Mouse (Mus musculus): ENCODE measurements around the gene H2-Ob. TPM values are rescaled to one million over a fixed set of nuclear protein-coding genes. Genes with fewer than 3 reads are reported as not detected.
"Not testable (repeated sequence)": the region's sequence is repeated elsewhere in the genome, so short reads cannot be mapped to it uniquely, and the experiment has no call there.

The H2-Ob gene
- polyA plus RNA-seq, 2 experiments: 0.17 to 0.20 TPM

DNA sequence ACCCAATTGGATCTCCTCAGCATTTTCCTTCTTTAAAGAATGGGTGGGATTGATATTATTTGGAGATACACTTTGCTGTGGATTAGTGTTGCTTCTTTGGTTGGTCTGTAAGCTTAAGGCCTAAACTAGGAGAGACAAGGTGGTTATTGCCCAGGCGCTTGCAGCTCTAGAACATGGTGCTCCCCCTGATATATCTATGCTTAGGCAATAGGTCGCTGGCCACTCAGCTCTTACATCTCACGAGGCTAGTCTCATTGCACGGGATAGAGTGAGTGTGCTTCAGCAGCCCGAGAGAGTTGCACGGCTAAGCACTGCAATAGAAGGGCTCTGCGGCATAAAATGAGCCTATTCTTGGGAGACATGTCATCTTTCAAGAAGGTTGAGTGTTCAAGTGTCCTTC is 6.7 kb upstream of the H2-Ob start:
- H3K4me1 ChIP-seq (replicated peaks; ENCODE audit: control insufficient read depth in 2 of 2, insufficient read depth in 2 of 2, low read length in 1 of 2); H3K9me3 ChIP-seq (ENCODE audit: control insufficient read depth, low read length); H3K9ac ChIP-seq (replicated peaks); ATAC-seq (ENCODE audit: insufficient read depth); H3K27ac ChIP-seq; H3K4me2 ChIP-seq (ENCODE audit: low read depth); H3K36me3 ChIP-seq (replicated peaks; ENCODE audit: control insufficient read depth, insufficient read depth, low read depth); DNase-seq (ENCODE audit: low read depth in 3 of 3, low spot score in 3 of 3); H3K4me3 ChIP-seq (ENCODE audit: insufficient read depth in 1 of 2, low read depth in 2 of 2, low read length in 2 of 2); H3K27me3 ChIP-seq (ENCODE audit: control insufficient read depth, insufficient read depth, low read length): not testable (repeated sequence)
- WGBS (ENCODE audit: insufficient replicate concordance): 64% methylated on average over 6 of the region's 7 CpGs

DNA sequence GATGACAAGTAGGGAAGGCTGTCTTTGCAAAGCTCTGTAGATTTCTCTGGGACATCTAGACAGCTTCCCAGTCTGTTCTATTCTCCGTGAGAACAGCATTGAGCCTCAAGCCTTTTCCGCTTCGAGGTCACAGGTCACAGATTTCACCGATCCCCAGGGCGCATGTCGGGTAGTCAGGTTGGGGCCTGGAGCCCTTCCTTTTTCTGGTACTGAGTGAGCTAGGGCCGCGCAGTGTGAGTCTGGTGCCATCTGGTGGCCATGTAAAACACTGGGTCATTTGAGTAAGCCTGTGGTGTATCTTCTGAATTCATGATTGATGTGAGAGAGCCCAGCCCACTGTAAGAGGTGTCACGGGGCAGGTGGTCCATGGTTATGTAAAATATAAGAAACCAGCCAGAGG is 3.8 kb upstream of the H2-Ob start:
- H3K4me1 ChIP-seq (replicated peaks; ENCODE audit: control insufficient read depth in 2 of 2, insufficient read depth in 2 of 2, low read length in 1 of 2): no peaks in the 10 kb centered on the region

DNA sequence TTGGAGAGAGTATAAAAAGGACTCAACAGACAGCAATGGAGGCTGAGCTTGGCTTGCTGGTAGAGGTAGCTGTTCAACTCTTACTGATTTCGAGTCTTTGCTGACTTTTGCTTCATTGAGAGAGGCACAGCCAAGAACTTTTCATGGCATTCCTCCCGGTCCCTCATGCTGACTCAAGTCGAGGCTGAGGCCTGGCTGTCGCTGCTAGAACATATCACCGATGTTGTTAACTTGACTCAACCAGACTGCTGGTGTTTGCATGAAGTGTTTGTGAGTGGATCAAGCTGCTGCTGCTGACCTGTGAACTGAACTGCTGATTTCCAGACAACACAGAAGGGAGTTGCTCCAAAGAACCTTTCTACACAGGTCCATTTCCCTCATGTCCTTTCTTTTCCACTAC is 2.0 kb upstream of the H2-Ob start:
- no peaks in the 10 kb centered on the region for H3K9me3 ChIP-seq (ENCODE audit: control insufficient read depth, low read length)
- no peaks in the 10 kb centered on the region for H3K36me3 ChIP-seq (replicated peaks; ENCODE audit: control insufficient read depth, insufficient read depth, low read depth)
- H3K4me2 ChIP-seq (ENCODE audit: low read depth): no peak overlapping the region
- no peaks in the 10 kb centered on the region for H3K4me1 ChIP-seq (replicated peaks; ENCODE audit: control insufficient read depth in 2 of 2, insufficient read depth in 2 of 2, low read length in 1 of 2)
- H3K9ac ChIP-seq (replicated peaks): no peak overlapping the region
- no peak for TF ChIP-seq EP300 (IDR thresholded peaks at IDR 0.05; ENCODE audit: low read depth)
- no peak for TF ChIP-seq CTCF (IDR thresholded peaks at IDR 0.05; ENCODE audit: low read depth)
- H3K27me3 ChIP-seq (ENCODE audit: control insufficient read depth, insufficient read depth, low read length): no peaks in the 10 kb centered on the region
- WGBS (ENCODE audit: insufficient replicate concordance): 61% methylated on average over 5 of the region's 5 CpGs
- H3K27ac ChIP-seq: no peak overlapping the region
- H3K4me3 ChIP-seq (ENCODE audit: insufficient read depth in 1 of 2, low read depth in 2 of 2, low read length in 2 of 2): no peak overlapping the region
- ATAC-seq (ENCODE audit: insufficient read depth) (no peak), DNase-seq (ENCODE audit: low read depth in 3 of 3, low spot score in 3 of 3) (no peak)

More for the DNA sequence above, 3.8 kb upstream of the H2-Ob start:
- DNase-seq (ENCODE audit: low read depth in 3 of 3, low spot score in 3 of 3) (peak in 2 of 3 experiments; percentile 26 to 33), ATAC-seq (ENCODE audit: insufficient read depth) (peak; percentile 45; the same call in 1 of the 2 replicates)
- Histone ChIP-seq H3K4me3 (ENCODE audit: insufficient read depth in 1 of 2, low read depth in 2 of 2, low read length in 2 of 2) (no peak overlapping the region), H3K36me3 (replicated peaks; ENCODE audit: control insufficient read depth, insufficient read depth, low read depth) (no peaks in the 10 kb centered on the region), H3K9ac (replicated peaks) (no peak overlapping the region), H3K27me3 (ENCODE audit: control insufficient read depth, insufficient read depth, low read length) (no peaks in the 10 kb centered on the region), H3K9me3 (ENCODE audit: control insufficient read depth, low read length) (no peaks in the 10 kb centered on the region), H3K27ac (no peak overlapping the region), H3K4me2 (ENCODE audit: low read depth) (no peak overlapping the region)
- WGBS (ENCODE audit: insufficient replicate concordance): 27% methylated on average over 9 of the region's 9 CpGs
- TF ChIP-seq CTCF (IDR thresholded peaks at IDR 0.05; ENCODE audit: low read depth) (peak; percentile 90), EP300 (IDR thresholded peaks at IDR 0.05; ENCODE audit: low read depth) (no peak)

DNA sequence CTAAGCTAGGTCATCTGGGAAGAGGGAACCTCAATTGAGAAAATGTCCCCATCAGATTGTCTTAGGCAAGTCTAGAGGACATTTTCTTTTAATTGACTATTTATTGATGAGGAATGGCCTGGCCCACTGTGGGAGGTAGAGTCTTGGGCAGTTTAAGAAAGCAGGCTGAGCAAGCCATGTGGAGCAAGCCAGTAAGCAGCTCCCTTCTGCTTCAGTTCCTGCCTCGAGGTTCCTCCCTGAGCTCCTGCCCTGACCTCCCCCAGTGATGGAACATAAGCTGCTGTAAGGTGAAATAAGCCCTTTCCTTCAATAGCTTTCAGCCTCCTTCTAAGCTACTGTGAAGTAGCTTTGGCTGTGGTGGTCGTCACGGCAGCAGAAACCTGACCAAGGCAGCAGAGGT is 962 bp upstream of the H2-Ob start:
- no peak overlapping the region for H3K4me2 ChIP-seq (ENCODE audit: low read depth)
- TF ChIP-seq EP300 (IDR thresholded peaks at IDR 0.05; ENCODE audit: low read depth): no peak
- no peaks in the 10 kb centered on the region for H3K27me3 ChIP-seq (ENCODE audit: control insufficient read depth, insufficient read depth, low read length)
- no peaks in the 10 kb centered on the region for H3K4me1 ChIP-seq (replicated peaks; ENCODE audit: control insufficient read depth in 2 of 2, insufficient read depth in 2 of 2, low read length in 1 of 2)
- no peak overlapping the region for H3K9ac ChIP-seq (replicated peaks)
- H3K27ac ChIP-seq: no peak overlapping the region
- H3K9me3 ChIP-seq (ENCODE audit: control insufficient read depth, low read length): no peaks in the 10 kb centered on the region
- 63% methylated on average over 3 of the region's 3 CpGs for WGBS (ENCODE audit: insufficient replicate concordance)
- DNase-seq (ENCODE audit: low read depth in 3 of 3, low spot score in 3 of 3): no peak
- no peaks in the 10 kb centered on the region for H3K36me3 ChIP-seq (replicated peaks; ENCODE audit: control insufficient read depth, insufficient read depth, low read depth)
- no peak overlapping the region for H3K4me3 ChIP-seq (ENCODE audit: insufficient read depth in 1 of 2, low read depth in 2 of 2, low read length in 2 of 2)
- ATAC-seq (ENCODE audit: insufficient read depth): no peak

DNA sequence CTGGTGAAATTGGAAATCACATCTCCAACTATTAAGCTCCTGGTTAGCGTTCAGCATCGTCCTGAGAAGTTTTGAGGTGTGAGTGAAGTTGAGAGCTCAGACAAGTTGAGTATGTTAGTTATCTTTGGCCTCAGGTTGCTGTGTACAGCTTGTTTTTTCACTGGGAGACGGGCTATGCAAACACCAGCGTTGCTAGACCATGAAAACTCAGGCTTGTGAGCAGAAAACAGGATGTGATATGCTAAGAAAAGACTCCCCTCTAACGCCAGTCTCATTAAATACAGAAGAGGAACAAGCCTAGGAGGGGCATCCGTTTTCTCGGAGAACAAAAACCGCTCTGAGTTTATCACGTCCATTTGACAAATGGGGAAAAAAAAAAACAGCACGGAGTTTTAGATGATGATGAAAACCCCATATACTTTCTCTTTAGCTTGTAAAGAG is 918 bp downstream of the H2-Ob start:
- Histone ChIP-seq H3K36me3 (replicated peaks; ENCODE audit: control insufficient read depth, insufficient read depth, low read depth) (no peaks in the 10 kb centered on the region), H3K9ac (replicated peaks) (no peak overlapping the region), H3K4me3 (ENCODE audit: insufficient read depth in 1 of 2, low read depth in 2 of 2, low read length in 2 of 2) (no peak overlapping the region), H3K4me2 (ENCODE audit: low read depth) (peak overlapping the region; percentile 21; the same call in 1 of the 2 replicates), H3K27ac (no peak overlapping the region), H3K27me3 (ENCODE audit: control insufficient read depth, insufficient read depth, low read length) (no peaks in the 10 kb centered on the region), H3K9me3 (ENCODE audit: control insufficient read depth, low read length) (no peaks in the 10 kb centered on the region), H3K4me1 (replicated peaks; ENCODE audit: control insufficient read depth in 2 of 2, insufficient read depth in 2 of 2, low read length in 1 of 2) (no peaks in the 10 kb centered on the region)
- DNase-seq (ENCODE audit: low read depth in 3 of 3, low spot score in 3 of 3) (no peak), ATAC-seq (ENCODE audit: insufficient read depth) (no peak)
- 11% methylated on average over 10 of the region's 10 CpGs for WGBS (ENCODE audit: insufficient replicate concordance)
- TF ChIP-seq CTCF (IDR thresholded peaks at IDR 0.05; ENCODE audit: low read depth) (no peak), EP300 (IDR thresholded peaks at IDR 0.05; ENCODE audit: low read depth) (no peak)

Measured in liver, embryonic 14.5 days (tissue).